Mouse (Mus musculus): ENCODE data around the gene Cep41.

GRCm38 (mm10) chr6:30737548-30738463, 44.3 kb upstream of the Cep41 start:
- TF ChIP-seq CTCF (IDR thresholded peaks at IDR 0.05; ENCODE audit: borderline replicate concordance, insufficient read depth, low read depth, low read length) (no peak), POLR2A (IDR thresholded peaks at IDR 0.05; ENCODE audit: borderline replicate concordance, insufficient read depth, low read length) (peak; percentile 96)
